Mouse (Mus musculus) heart, embryonic 14.5 days (tissue): Measurements from ENCODE around the gene Ulk4. TPM values are rescaled to one million over a fixed set of nuclear protein-coding genes. Genes with fewer than 3 reads are reported as not detected.

Source experiments
- ATAC-seq: fragments of 200-750 bp; cut with Nextera tagmentation; 2 replicates; pipeline ENCODE4 v1.8.0; 2017; ENCODE audit warnings: low read depth, moderate TSS enrichment; ENCODE audit not compliant: insufficient number of reproducible peaks, insufficient read depth, low FRiP score
- H3K27ac ChIP-seq, 2 experiments: fragments of 200-500 bp in 1 of 2; fragments of 300-500 bp in 1 of 2; sonication (generic) in 1 of 2; replicated peaks in 1 of 2; 2 replicates each; pipeline ENCODE4 v1.5.1; 2012 to 2014; ENCODE audit warnings: low read depth in 2 of 2, low read length in 2 of 2, control low read depth in 1 of 2, mild to moderate bottlenecking in 1 of 2, mixed read lengths in 1 of 2; ENCODE audit not compliant: control insufficient read depth in 1 of 2, insufficient read depth in 1 of 2
- H3K27me3 ChIP-seq: fragments of 300-500 bp; sonication (generic); 2 replicates; pipeline ENCODE4 v1.6.1; 2014; ENCODE audit warnings: mild to moderate bottlenecking, low read length, control low read depth; ENCODE audit not compliant: control insufficient read depth, insufficient read depth
- H3K36me3 ChIP-seq: fragments of 300-500 bp; sonication (generic); 2 replicates; pipeline ENCODE4 v1.6.1; 2014; ENCODE audit warnings: mild to moderate bottlenecking, control low read depth, low read length, mixed read lengths; ENCODE audit not compliant: control insufficient read depth, insufficient read depth
- H3K4me1 ChIP-seq, 2 experiments: fragments of 200-500 bp in 1 of 2; fragments of 300-500 bp in 1 of 2; sonication (generic) in 1 of 2; 2 replicates each; pipeline ENCODE4 v1.6.1; 2012 to 2014; ENCODE audit warnings: low read length in 2 of 2, control low read depth in 1 of 2, mixed read lengths in 1 of 2; ENCODE audit not compliant: control insufficient read depth in 2 of 2, insufficient read depth in 2 of 2
- H3K4me2 ChIP-seq: fragments of 300-500 bp; sonication (generic); 2 replicates; pipeline ENCODE4 v1.6.1; 2014; ENCODE audit warnings: mild to moderate bottlenecking, low read length
- H3K4me3 ChIP-seq, 2 experiments: fragments of 200-500 bp in 1 of 2; fragments of 300-500 bp in 1 of 2; sonication (generic) in 1 of 2; 2 replicates each; pipeline ENCODE4 v1.5.1; 2012 to 2014; ENCODE audit warnings: low read length in 2 of 2, mild to moderate bottlenecking in 2 of 2, control low read depth in 1 of 2, low read depth in 1 of 2, moderate library complexity in 1 of 2; ENCODE audit not compliant: control insufficient read depth in 1 of 2, insufficient read depth in 1 of 2
- H3K9ac ChIP-seq: fragments of 300-500 bp; sonication (generic); 2 replicates; pipeline ENCODE4 v1.6.1; 2014; ENCODE audit warnings: mild to moderate bottlenecking, low read length
- H3K9me3 ChIP-seq: fragments of 300-500 bp; sonication (generic); 2 replicates; pipeline ENCODE4 v1.6.1; 2016; ENCODE audit warnings: low read length, control low read depth; ENCODE audit not compliant: control insufficient read depth
- WGBS: fragments of 180-500 bp; shearing (Covaris S2); extraction: QIAGEN DNeasy Blood & Tissue Kit; methylation state at CpG from one replicate; pipeline ENCODE4 v1.1.7; 2014; 5-methylcytosine and 5-hydroxymethylcytosine counted together
- polyA plus RNA-seq: library from polyadenylated mRNA; unstranded; fragments of >200 nt; fragmentation: Nextera tagmentation; extraction: Ambion mirVana; gene quantifications from 2 replicates; pipeline ENCODE4 v1.2.1, GENCODE M21; 2014

Ulk4 gene
- polyA plus RNA-seq, 1 experiment from 2014 or later = 95.4 TPM

GRCm38 (mm10) chr9:120983849-120984248, 293.1 kb downstream of the Ulk4 start:
- Histone ChIP-seq H3K4me3 (no peak overlapping the region), H3K36me3 (0 out of 2 replicates have a peak, but pooled peaks cover 2% of the 10 kb centered on the region), H3K9ac (no peak overlapping the region), H3K4me2 (no peak overlapping the region), H3K9me3 (no peaks in the 10 kb centered on the region), H3K4me1 (peaks cover 28 to 32% of the 10 kb centered on the region in 2 experiments), H3K27me3 (no peaks in the 10 kb centered on the region), H3K27ac (no peak overlapping the region)
- 75% methylated on average over 8 of the region's 8 CpGs for WGBS
- ATAC-seq = no peak

- Histone ChIP-seq H3K27me3 (no peaks in the 10 kb centered on the region), H3K36me3 (0 out of 2 replicates have a peak, but pooled peaks cover 2% of the 10 kb centered on the region), H3K4me3 (no peak overlapping the region), H3K9me3 (no peaks in the 10 kb centered on the region), H3K4me2 (no peak overlapping the region), H3K27ac (no peak overlapping the region), H3K4me1 (peaks cover 8 to 11% of the 10 kb centered on the region in 2 experiments), H3K9ac (no peak overlapping the region)
- no peak for ATAC-seq
- 78% methylated on average over 7 of the region's 7 CpGs for WGBS
These were observed 295.2 kb downstream of the Ulk4 start for GRCm38 (mm10) chr9:120981777-120982176.

DNA sequence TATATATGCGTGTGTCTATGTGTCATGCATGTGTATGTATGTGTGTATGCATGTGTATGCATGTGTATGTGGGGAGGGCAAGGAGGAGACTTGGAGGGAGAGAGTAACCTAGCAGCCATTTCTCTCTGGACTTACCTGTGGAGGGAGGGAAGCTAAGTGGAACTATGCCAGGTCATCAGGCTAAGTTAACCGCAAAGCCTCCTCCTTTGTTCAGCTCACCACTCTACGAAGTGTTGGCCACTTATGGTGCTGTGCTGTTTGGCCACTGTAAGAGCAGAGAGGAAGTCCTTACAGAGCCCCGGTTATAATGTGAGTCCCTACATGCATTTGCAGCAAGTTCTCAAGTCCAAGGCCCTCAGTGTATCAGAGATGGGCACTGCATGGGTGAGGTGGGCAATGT, 300.1 kb downstream of the Ulk4 start:
- no peaks in the 10 kb centered on the region for H3K27me3 ChIP-seq
- H3K36me3 ChIP-seq = no peaks in the 10 kb centered on the region
- H3K9ac ChIP-seq = no peak overlapping the region
- no peak for ATAC-seq
- H3K4me2 ChIP-seq = no peak overlapping the region
- H3K4me3 ChIP-seq = no peak overlapping the region
- H3K9me3 ChIP-seq = no peaks in the 10 kb centered on the region
- H3K27ac ChIP-seq = no peak overlapping the region
- 88% methylated on average over 4 of the region's 4 CpGs for WGBS
- peaks cover 2 to 16% of the 10 kb centered on the region in 2 experiments for H3K4me1 ChIP-seq

DNA sequence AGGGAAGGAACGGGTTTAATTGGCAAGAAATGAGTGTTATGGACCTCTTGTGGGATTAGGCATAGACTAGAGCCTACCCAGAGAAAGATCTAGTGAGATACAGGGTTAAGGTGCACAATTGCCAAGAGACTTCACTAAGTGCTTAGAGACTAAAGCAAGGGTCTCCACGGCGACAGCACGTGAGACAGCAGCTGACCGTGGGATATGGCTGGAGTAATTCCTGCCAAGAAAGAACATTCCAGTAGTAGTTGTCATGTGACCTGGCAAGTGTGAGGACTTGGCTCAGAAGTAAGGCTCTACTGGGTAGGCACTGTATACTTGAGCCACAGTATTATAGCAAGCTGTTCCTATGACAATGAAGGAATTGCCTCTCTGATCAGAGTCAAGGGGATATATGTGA, 300.8 kb downstream of the Ulk4 start:
- Histone ChIP-seq H3K4me2 (no peak overlapping the region), H3K27me3 (no peaks in the 10 kb centered on the region), H3K4me3 (no peak overlapping the region), H3K9me3 (no peaks in the 10 kb centered on the region), H3K36me3 (no peaks in the 10 kb centered on the region), H3K27ac (no peak overlapping the region; a peak in 1 of 4 replicates), H3K9ac (no peak overlapping the region), H3K4me1 (peaks cover 2 to 16% of the 10 kb centered on the region in 2 experiments)
- no peak; the same call in 1 of the 2 replicates for ATAC-seq
- WGBS = 47% methylated on average over 5 of the region's 5 CpGs

GRCm38 (mm10) chr9:120974209-120974608, 302.8 kb downstream of the Ulk4 start:
- no peak overlapping the region for H3K9ac ChIP-seq
- no peak for ATAC-seq
- no peak overlapping the region for H3K4me3 ChIP-seq
- H3K27me3 ChIP-seq = no peaks in the 10 kb centered on the region
- 84% methylated on average over 2 of the region's 2 CpGs for WGBS
- H3K27ac ChIP-seq = no peak overlapping the region
- no peaks in the 10 kb centered on the region for H3K9me3 ChIP-seq
- peaks cover 5% of the 10 kb centered on the region for H3K36me3 ChIP-seq
- H3K4me2 ChIP-seq = no peak overlapping the region
- peaks cover 2 to 16% of the 10 kb centered on the region in 2 experiments for H3K4me1 ChIP-seq

GRCm38 (mm10) chr9:120973026-120973515, 303.9 kb downstream of the Ulk4 start:
- ATAC-seq = no peak
- peaks cover 2 to 16% of the 10 kb centered on the region in 2 experiments for H3K4me1 ChIP-seq
- WGBS = 65% methylated on average over 6 of the region's 6 CpGs
- no peak overlapping the region for H3K4me2 ChIP-seq
- H3K36me3 ChIP-seq = peaks cover 17% of the 10 kb centered on the region
- no peak overlapping the region for H3K9ac ChIP-seq
- H3K27ac ChIP-seq = no peak overlapping the region
- H3K27me3 ChIP-seq = no peaks in the 10 kb centered on the region
- no peak overlapping the region for H3K4me3 ChIP-seq
- H3K9me3 ChIP-seq = no peaks in the 10 kb centered on the region

DNA sequence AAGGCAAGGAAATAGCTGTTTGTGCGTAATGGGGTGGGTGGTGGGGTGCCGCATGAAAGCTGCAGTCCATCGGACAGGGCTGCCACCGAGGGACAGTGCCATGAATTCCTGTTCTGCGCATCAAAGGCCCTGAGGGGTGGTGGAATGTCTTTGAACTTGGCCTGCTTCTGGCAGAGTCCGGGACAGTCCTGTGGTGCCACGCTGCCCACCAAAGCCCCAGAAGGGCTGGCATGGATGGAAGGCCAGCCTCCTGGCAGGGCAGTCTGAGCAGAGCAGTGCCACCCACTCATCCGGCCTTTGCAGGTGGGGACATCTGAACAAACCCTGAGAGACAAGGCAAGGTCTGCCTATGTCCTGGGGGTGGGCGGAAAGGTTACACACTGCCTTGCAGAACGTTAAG, 312.0 kb downstream of the Ulk4 start:
- no peak overlapping the region for H3K4me2 ChIP-seq
- no peak overlapping the region for H3K27ac ChIP-seq
- peaks cover 94% of the 10 kb centered on the region for H3K36me3 ChIP-seq
- H3K9ac ChIP-seq = no peak overlapping the region
- H3K27me3 ChIP-seq = no peaks in the 10 kb centered on the region
- H3K4me1 ChIP-seq = peaks cover 14 to 37% of the 10 kb centered on the region in 2 experiments; a peak in 3 of 4 replicates
- H3K4me3 ChIP-seq = no peak overlapping the region
- WGBS = 78% methylated on average over 10 of the region's 10 CpGs
- H3K9me3 ChIP-seq = no peaks in the 10 kb centered on the region
- no peak for ATAC-seq

- H3K27me3 ChIP-seq = no peaks in the 10 kb centered on the region
- H3K27ac ChIP-seq = no peak overlapping the region
- no peak overlapping the region for H3K4me2 ChIP-seq
- H3K4me3 ChIP-seq = no peak overlapping the region
- no peak for ATAC-seq
- WGBS = 65% methylated on average over 5 of the region's 5 CpGs
- no peak overlapping the region for H3K9ac ChIP-seq
- peaks cover 97% of the 10 kb centered on the region for H3K36me3 ChIP-seq
- no peaks in the 10 kb centered on the region for H3K9me3 ChIP-seq
- peaks cover 14 to 38% of the 10 kb centered on the region in 2 experiments; a peak in 3 of 4 replicates for H3K4me1 ChIP-seq
These were observed 312.8 kb downstream of the Ulk4 start for GRCm38 (mm10) chr9:120964224-120964623.
